In the genomic region with DNA sequence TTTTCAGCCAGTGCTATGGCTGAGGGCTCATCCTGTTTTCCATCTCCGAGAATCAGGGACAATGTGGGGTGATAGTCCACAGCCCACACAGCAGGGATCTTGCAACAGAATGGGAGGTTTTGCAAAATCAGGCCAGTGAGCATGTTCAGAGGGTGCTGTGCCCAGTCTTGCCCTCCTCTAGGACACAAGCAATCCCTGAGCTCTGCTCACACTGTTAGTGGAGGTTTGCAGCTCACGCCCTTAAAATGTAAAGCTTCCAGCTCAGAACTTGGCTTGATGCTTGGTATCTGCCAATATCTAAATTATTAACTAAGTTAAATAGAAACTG, we compare ENCODE assay signal across 21 mouse cellular contexts.
DNase-seq lines count a peak whose midpoint lies in the region; ATAC-seq and TF ChIP-seq lines count a peak whose summit lies in the region.
"Had no signal": no experiment of that assay in that cellular context is flagged by ENCODE, and none has a peak within 500 bp of the region (broad histone marks: within the 10 kb centered on the region; RNA-seq: fewer than 3 reads in every experiment).

No protein-coding gene starts in this region.

- H3K9me3 ChIP-seq in intestine, embryonic 15.5 days: no peaks in the 10 kb centered on the region
- no peaks in the 10 kb centered on the region for H3K9me3 ChIP-seq in intestine, postnatal 0 days (ENCODE audit: control insufficient read depth)
- H3K9me3 ChIP-seq in embryonic facial prominence, embryonic 10.5 days: no peaks in the 10 kb centered on the region
- no peaks in the 10 kb centered on the region for H3K9me3 ChIP-seq in liver, embryonic 12.5 days (replicated peaks)
- no peaks in the 10 kb centered on the region for H3K9me3 ChIP-seq in stomach, embryonic 15.5 days
- H3K9me3 ChIP-seq: hindbrain, embryonic 10.5 days; limb, embryonic 10.5 days; lung, embryonic 15.5 days had no signal

- DNase-seq in embryonic facial prominence, embryonic 10.5 days (ENCODE audit: low spot score): no peak
- DNase-seq in yolk sac, embryonic 10.5 days (ENCODE audit: low spot score): no peak
- no peak for DNase-seq in cerebellum, adult 9-10 months
- DNase-seq in Muller cell, postnatal 12 days (ENCODE audit: inconsistent ontology term): no peak
- DNase-seq: B cell, adult 2 months; gastrocnemius, postnatal 25 days; kidney, adult 2 months; kidney, postnatal 14 days; lung, postnatal 4 days; thymus, postnatal 14 days had no signal

- peak; percentile 13; the same call in 1 of the 2 replicates for ATAC-seq in intestine, embryonic 15.5 days
- ATAC-seq in intestine, postnatal 0 days: no peak
- ATAC-seq in liver, embryonic 12.5 days: peak; percentile 42; the same call in 1 of the 2 replicates
- ATAC-seq in stomach, embryonic 15.5 days (ENCODE audit: insufficient read depth, low FRiP score, low read depth): peak; percentile 19; the same call in 1 of the 2 replicates
- ATAC-seq: forebrain, embryonic 14.5 days; hindbrain, postnatal 0 days had no signal

- no peak overlapping the region for H3K4me2 ChIP-seq in intestine, embryonic 15.5 days (replicated peaks)
- no peak overlapping the region for H3K4me2 ChIP-seq in intestine, postnatal 0 days (replicated peaks; ENCODE audit: low read depth)
- H3K4me2 ChIP-seq in liver, embryonic 12.5 days: no peak overlapping the region
- no peak overlapping the region for H3K4me2 ChIP-seq in stomach, embryonic 15.5 days
- H3K4me2 ChIP-seq: lung, embryonic 15.5 days had no signal

- no peak overlapping the region for H3K4me3 ChIP-seq in intestine, embryonic 15.5 days (replicated peaks)
- no peak overlapping the region for H3K4me3 ChIP-seq in intestine, postnatal 0 days (ENCODE audit: low read depth, low read length)
- no peak overlapping the region for H3K4me3 ChIP-seq in embryonic facial prominence, embryonic 10.5 days
- no peak overlapping the region for H3K4me3 ChIP-seq in liver, embryonic 12.5 days
- H3K4me3 ChIP-seq in stomach, embryonic 15.5 days (replicated peaks): no peak overlapping the region
- H3K4me3 ChIP-seq: erythroblast, embryonic 14.5 days; hindbrain, embryonic 10.5 days; layer of hippocampus, adult 2 months; limb, embryonic 10.5 days; lung, embryonic 15.5 days had no signal

- H3K36me3 ChIP-seq in intestine, embryonic 15.5 days: no peaks in the 10 kb centered on the region
- H3K36me3 ChIP-seq in intestine, postnatal 0 days (ENCODE audit: control insufficient read depth, insufficient read depth): no peaks in the 10 kb centered on the region
- no peaks in the 10 kb centered on the region for H3K36me3 ChIP-seq in embryonic facial prominence, embryonic 10.5 days (replicated peaks)
- no peaks in the 10 kb centered on the region for H3K36me3 ChIP-seq in liver, embryonic 12.5 days
- H3K36me3 ChIP-seq in stomach, embryonic 15.5 days: no peaks in the 10 kb centered on the region
- H3K36me3 ChIP-seq: hindbrain, embryonic 10.5 days; limb, embryonic 10.5 days; lung, embryonic 15.5 days had no signal

- H3K27me3 ChIP-seq in intestine, embryonic 15.5 days (replicated peaks): no peaks in the 10 kb centered on the region
- no peaks in the 10 kb centered on the region for H3K27me3 ChIP-seq in intestine, postnatal 0 days (replicated peaks; ENCODE audit: control insufficient read depth, insufficient read depth, low read length)
- no peaks in the 10 kb centered on the region for H3K27me3 ChIP-seq in embryonic facial prominence, embryonic 10.5 days (replicated peaks; ENCODE audit: low read depth, poor library complexity, severe bottlenecking)
- no peaks in the 10 kb centered on the region for H3K27me3 ChIP-seq in liver, embryonic 12.5 days (replicated peaks)
- H3K27me3 ChIP-seq in stomach, embryonic 15.5 days (replicated peaks): no peaks in the 10 kb centered on the region
- H3K27me3 ChIP-seq: lung, embryonic 15.5 days had no signal

- TF ChIP-seq CTCF in intestine, postnatal 0 days (IDR thresholded peaks at IDR 0.05; ENCODE audit: low read depth): no peak

- no peak overlapping the region for H3K9ac ChIP-seq in intestine, embryonic 15.5 days
- H3K9ac ChIP-seq in intestine, postnatal 0 days (ENCODE audit: low read depth, low read length): no peak overlapping the region
- H3K9ac ChIP-seq in liver, embryonic 12.5 days: no peak overlapping the region
- no peak overlapping the region for H3K9ac ChIP-seq in stomach, embryonic 15.5 days
- H3K9ac ChIP-seq: lung, embryonic 15.5 days had no signal

- H3K4me1 ChIP-seq in intestine, embryonic 15.5 days (replicated peaks): peaks cover 4% of the 10 kb centered on the region; the same call in 1 of the 2 replicates
- 0 out of 2 replicates have a peak, but pooled peaks cover 5% of the 10 kb centered on the region for H3K4me1 ChIP-seq in intestine, postnatal 0 days (replicated peaks; ENCODE audit: control insufficient read depth, insufficient read depth, low read length)
- H3K4me1 ChIP-seq in embryonic facial prominence, embryonic 10.5 days: peaks cover 20% of the 10 kb centered on the region
- no peaks in the 10 kb centered on the region for H3K4me1 ChIP-seq in liver, embryonic 12.5 days
- H3K4me1 ChIP-seq in stomach, embryonic 15.5 days: 0 out of 2 replicates have a peak, but pooled peaks cover 5% of the 10 kb centered on the region
- H3K4me1 ChIP-seq: hindbrain, embryonic 10.5 days had no signal

- 55% methylated on average over 2 of the region's 2 CpGs for WGBS in intestine, embryonic 15.5 days
- WGBS in intestine, postnatal 0 days: 29% methylated on average over 2 of the region's 2 CpGs
- 43% methylated on average over 2 of the region's 2 CpGs for WGBS in embryonic facial prominence, embryonic 10.5 days
- WGBS in liver, embryonic 12.5 days (ENCODE audit: insufficient replicate concordance): 43% methylated on average over 2 of the region's 2 CpGs
- 33% methylated on average over 2 of the region's 2 CpGs for WGBS in stomach, embryonic 15.5 days

- H3K27ac ChIP-seq in intestine, embryonic 15.5 days: no peak overlapping the region
- no peak overlapping the region for H3K27ac ChIP-seq in intestine, postnatal 0 days (ENCODE audit: low read depth, low read length)
- H3K27ac ChIP-seq in embryonic facial prominence, embryonic 10.5 days (replicated peaks): peak overlapping the region; percentile 24; the same call in 1 of the 2 replicates
- no peak overlapping the region for H3K27ac ChIP-seq in liver, embryonic 12.5 days
- peak overlapping the region; percentile 57; the same call in 1 of the 2 replicates for H3K27ac ChIP-seq in stomach, embryonic 15.5 days
- H3K27ac ChIP-seq: hindbrain, embryonic 10.5 days; hindbrain, postnatal 0 days; layer of hippocampus, adult 2 months; limb, embryonic 10.5 days; lung, embryonic 15.5 days had no signal

Comparison
In these comparisons a context has a peak if more than half of its experiments do, and no peak if none do; other contexts are left out.
1. H3K27ac ChIP-seq: peak in embryonic facial prominence, embryonic 10.5 days (single experiment) and stomach, embryonic 15.5 days (single experiment); none in intestine, embryonic 15.5 days (single experiment), intestine, postnatal 0 days (single experiment) and liver, embryonic 12.5 days (single experiment).